Mouse (Mus musculus) kidney, postnatal 25 days (tissue): ENCODE data around the gene Gm10024.
"Not testable (repeated sequence)": the region's sequence is repeated elsewhere in the genome, so short reads cannot be mapped to it uniquely, and the experiment has no call there.

ENCODE experiments used
- DNase-seq, 2 experiments: peaks; one replicate each; pipeline ENCODE4 v3.0.0; 2021; ENCODE audit warnings: mixed read lengths in 2 of 2

Gm10024 gene

GRCm38 (mm10) chr10:77735928-77736327, 24.7 kb downstream of the Gm10024 start:
- no peak for DNase-seq

- DNase-seq, result no peak
Observed at GRCm38 (mm10) chr10:77738929-77739328, 27.7 kb downstream of the Gm10024 start.

DNA sequence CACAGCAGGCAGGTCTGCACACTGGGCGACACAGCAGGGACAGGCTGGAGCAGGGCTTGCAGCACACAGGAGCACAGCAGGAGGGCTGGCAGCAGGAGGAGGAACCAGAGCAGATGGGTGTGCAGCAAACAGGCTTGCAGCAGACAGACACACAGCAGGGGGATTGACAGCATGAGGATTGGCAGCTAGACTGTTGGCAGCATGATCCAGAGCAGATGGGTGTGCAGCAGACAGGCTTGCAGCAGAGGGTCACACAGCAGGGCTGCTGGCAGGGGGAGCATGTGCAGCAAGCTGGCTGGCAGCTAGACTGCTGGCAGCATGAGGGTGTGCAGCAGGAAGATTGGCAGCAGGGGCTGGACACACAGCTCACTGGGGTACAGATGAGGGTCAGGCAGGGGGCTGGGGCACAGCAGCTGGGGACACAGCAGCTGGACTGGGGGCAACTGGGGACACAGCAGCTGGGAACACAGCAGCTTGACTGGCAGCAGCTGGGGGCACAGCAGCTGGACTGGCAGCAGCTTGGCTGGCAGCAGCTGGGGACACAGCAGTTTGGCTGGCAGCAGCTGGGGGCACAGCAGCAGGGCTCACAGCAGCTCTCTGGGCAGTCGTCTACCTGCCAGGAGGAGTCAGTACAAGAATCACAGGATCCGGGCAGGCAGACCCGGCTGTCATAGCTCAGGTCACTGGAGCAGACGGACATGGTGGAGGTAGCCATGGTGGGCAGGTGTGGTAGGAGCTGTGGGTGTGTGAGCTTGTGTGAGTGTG, 30.8 kb downstream of the Gm10024 start, which contains the start of gene Gm18596:
Gene Gm18596 (minus strand): TSS at position 715 of the 765 bp plus-strand sequence.
- DNase-seq, result not testable (repeated sequence)

- not testable (repeated sequence) for DNase-seq
Observed at GRCm38 (mm10) chr10:77750686-77751085, 39.4 kb downstream of the Gm10024 start.

DNA sequence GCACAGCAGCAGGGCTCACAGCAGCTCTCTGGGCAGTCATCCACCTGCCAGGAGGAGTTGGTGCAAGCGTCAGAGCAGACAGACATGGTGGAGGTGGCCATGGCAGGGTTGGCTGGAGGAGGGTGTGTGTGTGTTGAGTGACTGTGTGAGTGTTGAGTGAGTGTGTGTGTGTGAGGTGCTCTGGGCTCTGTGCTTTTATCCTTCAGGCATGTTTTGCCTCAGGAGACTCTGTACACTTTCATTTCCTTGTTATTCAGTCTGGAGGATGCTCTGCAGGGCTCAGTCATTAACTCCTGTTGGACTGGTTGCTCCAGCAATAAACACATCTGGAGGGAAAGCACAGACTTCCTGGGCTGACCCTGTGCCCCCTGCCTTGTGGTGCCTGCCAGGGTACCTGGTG, 40.0 kb downstream of the Gm10024 start, which contains the start of gene Gm9736:
Gene Gm9736 (minus strand): TSS at position 101 of the 400 bp plus-strand sequence.
- DNase-seq, result not testable (repeated sequence)

DNA sequence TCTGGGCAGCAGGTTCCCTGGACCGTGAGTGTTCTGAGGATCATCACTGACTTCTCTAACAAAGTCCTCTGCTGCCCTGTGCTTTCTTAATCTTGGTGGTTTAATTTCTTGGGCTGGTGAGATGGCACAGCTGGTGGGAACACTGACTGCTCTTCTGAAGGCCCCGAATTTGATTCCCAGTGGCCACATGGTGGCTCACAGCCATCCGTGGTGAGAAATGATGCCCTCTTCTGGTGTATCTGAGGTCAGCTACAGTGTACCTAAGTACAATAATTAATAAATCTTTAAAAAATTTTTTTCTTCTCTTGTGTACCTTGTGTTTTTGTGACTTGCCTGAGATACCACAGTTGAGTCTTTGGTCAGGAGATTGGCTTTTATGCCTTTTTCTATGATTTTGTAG, 41.1 kb downstream of the Gm10024 start:
- DNase-seq, result not testable (repeated sequence)

DNA sequence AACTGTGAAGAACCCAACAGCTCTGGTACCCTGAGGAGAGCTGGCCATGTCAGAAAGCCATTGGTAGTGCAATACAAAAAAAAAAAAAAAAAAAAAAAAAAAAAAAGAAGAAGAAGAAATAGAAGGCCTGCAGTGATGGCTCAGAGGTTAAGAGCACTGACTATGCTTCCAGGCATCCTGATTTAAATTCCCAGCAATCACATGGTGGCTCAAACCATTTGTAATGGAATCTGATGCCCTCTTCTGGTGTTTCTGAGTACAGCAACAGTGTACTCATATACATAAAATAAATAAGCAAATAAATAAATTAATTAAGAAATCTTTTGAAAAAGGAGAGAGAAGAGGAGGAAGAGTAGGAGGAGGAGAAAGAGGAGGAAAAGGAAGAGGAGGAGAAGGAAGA, 42.2 kb downstream of the Gm10024 start:
- DNase-seq, result no peak

DNA sequence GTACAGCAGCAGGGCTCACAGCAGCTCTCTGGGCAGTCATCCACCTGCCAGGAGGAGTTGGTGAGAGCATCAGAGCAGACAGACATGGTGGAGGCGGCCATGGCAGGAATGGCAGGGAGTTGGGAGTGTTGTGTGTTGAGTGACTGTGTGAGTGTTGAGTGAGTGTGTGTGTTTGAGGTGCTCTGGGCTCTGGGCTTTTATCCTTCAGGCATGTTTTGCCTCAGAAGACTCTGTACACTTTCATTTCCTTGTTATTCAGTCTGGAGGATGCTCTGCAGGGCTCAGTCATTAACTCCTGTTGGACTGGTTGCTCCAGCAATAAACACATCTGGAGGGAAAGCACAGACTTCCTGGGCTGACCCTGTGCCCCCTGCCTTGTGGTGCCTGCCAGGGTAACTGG, 48.3 kb downstream of the Gm10024 start, which contains the start of gene Gm3233:
Gene Gm3233 (minus strand): TSS at position 101 of the 400 bp plus-strand sequence.
- DNase-seq, result not testable (repeated sequence)
